Mouse (Mus musculus): ENCODE measurements around the gene Babam2.

DNA sequence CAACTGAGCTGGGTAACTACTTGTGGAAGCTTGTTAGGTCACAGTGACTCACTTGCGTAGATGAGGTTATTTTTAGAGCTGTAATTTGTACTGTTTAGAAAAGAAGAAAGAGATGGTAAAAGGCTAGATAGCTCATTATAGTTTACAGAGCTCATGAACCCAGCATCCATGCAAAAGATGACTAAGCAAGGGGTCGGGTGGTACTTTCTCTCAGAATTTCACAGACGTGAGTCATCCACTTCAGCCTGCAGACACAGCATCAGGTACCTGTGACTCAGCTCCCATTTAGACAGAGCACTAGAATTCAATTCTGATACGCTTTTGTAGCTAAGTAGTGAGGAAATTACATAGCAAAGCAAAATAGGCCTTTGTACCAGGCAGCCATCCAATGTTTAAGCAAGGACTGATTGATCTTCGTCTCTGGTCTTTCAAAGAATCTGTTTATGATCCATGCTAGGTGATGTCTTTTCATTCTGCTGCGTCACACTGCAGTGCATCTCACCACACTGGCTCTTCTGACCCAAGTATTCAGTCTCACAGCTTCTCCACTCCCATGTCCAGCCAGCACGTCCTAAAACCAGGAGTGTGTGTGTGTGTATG lies 338.3 kb downstream of the Babam2 start:
- TF ChIP-seq ZC3H11A (IDR thresholded peaks at IDR 0.05; ENCODE audit: borderline replicate concordance, low read depth, low read length), result no peak
- no peak for TF ChIP-seq ZNF384 (IDR thresholded peaks at IDR 0.05; ENCODE audit: low read depth, low read length)
- TF ChIP-seq MAFK (IDR thresholded peaks at IDR 0.05; ENCODE audit: insufficient read depth, low read depth, low read length), result 0 out of 2 replicates have a peak, but pooled peaks have one; percentile 27
- TF ChIP-seq CHD2 (IDR thresholded peaks at IDR 0.05; ENCODE audit: low read depth, low read length), result no peak

Data from ES-E14 (cell line).